Mouse (Mus musculus) lung, postnatal 0 days (tissue): Measurements from ENCODE around the gene Sept5.

Experiments used
- CTCF ChIP-seq: IDR thresholded peaks from 2 replicates; pipeline ENCODE4 v1.5.1; 2016; ENCODE audit warnings: antibody characterized with exemption, mild to moderate bottlenecking
- EP300 ChIP-seq: IDR thresholded peaks from 2 replicates; pipeline ENCODE4 v1.6.1; 2016; ENCODE audit warnings: antibody characterized with exemption, mild to moderate bottlenecking, control low read depth

DNA sequence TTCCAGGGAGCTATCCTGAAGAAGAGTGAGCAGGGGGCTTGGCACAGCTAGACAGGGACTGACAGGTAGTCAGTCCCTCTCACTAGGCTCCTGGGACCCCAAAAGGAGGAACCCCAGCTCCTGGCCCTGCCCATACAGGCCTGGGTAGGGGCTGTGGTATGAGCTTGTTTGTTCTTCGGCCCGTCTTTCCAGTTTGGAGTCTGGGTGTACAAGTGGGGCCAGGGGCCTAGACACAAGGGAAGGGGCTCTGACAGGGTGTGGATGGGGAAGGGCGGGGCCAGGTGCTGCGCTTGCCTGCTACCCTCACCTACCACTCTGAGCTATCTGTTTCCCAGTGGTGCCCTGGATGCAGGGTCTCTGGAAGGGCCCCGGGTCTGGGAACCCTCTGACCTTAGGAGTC is 24.0 kb downstream of the Sept5 start:
- TF ChIP-seq CTCF (no peak), EP300 (no peak)
